Mouse (Mus musculus): Measurements from ENCODE around the gene Zfp131. TPM values are rescaled to one million over a fixed set of nuclear protein-coding genes. Genes with fewer than 3 reads are reported as not detected.

Zfp131 gene
- polyA plus RNA-seq, 1 experiment from 2014 or later: 28.3 TPM

DNA sequence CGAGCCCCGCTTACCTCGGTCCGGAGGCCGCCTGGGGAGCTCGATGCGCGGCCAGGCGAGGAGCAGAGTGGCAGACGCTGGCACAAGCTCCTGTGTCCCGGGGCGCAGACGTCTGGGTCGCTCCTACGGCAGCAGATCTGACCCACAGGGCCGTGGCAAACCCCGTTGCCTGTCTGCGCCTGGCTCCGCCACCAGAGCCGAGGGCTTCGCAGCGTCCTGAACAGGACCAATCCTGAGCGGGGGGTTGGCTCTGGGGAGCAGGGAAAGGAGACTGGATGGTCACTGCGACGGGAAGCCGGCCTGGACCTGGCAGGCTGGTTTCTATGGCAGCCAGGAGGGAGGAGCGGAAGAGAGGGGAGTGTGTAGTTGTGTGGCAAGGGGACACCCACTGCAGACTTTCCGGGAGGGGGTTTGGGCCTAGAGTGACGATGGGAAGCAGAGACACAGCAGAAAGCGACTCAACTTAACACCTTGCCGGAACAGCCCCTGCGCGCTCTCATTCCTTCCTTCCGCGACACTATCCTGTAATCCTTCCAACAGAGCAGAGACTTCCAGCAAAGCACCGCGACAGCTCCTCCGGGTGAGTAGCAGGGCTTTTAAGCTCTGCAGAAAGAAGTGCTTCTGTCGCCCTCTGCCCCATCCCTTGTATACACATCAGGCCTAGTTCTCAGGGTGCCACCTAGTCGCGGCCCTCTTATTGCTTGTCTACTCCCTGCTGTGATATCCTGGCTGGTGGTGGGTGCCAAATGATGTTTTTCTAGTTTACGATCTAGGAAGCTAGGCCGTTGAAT, 34.8 kb downstream of the Zfp131 start, which contains the start of gene Nim1k:
Gene Nim1k, minus strand, starts transcription at position 202 of the 791 bp plus-strand sequence.
- Histone ChIP-seq H3K36me3 (ENCODE audit: insufficient read depth, low read length) (no peaks in the 10 kb centered on the region), H3K4me2 (replicated peaks; ENCODE audit: low read depth, low read length) (peak within 1 kb of the TSS; percentile 95), H3K9me3 (ENCODE audit: low read length) (no peaks in the 10 kb centered on the region), H3K27ac (ENCODE audit: low read length) (peak within 1 kb of the TSS; percentile 64), H3K27me3 (ENCODE audit: insufficient read depth, low read length) (no peaks in the 10 kb centered on the region), H3K4me3 (ENCODE audit: low read length) (peak within 1 kb of the TSS; percentile 68), H3K9ac (replicated peaks; ENCODE audit: low read length) (peak within 1 kb of the TSS; percentile 72), H3K4me1 (ENCODE audit: insufficient read depth, low read length) (peaks cover 12% of the 10 kb centered on the region)
- ATAC-seq (ENCODE audit: low FRiP score, low TSS enrichment): peak; percentile 98
- WGBS: under 1% methylated on average over 43 of the region's 43 CpGs

DNA sequence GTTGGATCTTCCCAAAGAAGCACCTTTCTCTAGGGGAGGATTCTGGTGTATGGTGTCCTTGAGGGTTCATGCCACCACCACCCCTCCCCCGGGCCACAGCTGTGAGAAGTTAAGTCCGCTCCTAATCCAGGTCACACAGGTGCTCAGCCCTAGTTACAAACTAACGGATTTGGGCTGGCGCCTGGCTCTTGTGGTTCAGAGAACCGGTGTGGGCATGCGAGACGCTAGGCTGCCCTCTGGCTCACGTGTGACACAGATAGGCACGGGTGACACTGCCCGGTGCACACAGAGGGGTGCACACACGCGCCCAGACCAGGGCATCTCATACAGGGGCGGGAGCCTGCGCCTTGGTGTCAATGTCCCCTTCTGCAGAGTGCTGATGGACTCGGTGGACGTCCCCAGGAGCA, 35.5 kb downstream of the Zfp131 start:
- peak overlapping the region; percentile 43; the same call in 1 of the 2 replicates for H3K27ac ChIP-seq (ENCODE audit: low read length)
- peak overlapping the region; percentile 72 for H3K9ac ChIP-seq (replicated peaks; ENCODE audit: low read length)
- H3K9me3 ChIP-seq (ENCODE audit: low read length): no peaks in the 10 kb centered on the region
- peak overlapping the region; percentile 95 for H3K4me2 ChIP-seq (replicated peaks; ENCODE audit: low read depth, low read length)
- H3K36me3 ChIP-seq (ENCODE audit: insufficient read depth, low read length): no peaks in the 10 kb centered on the region
- peaks cover 12% of the 10 kb centered on the region for H3K4me1 ChIP-seq (ENCODE audit: insufficient read depth, low read length)
- no peaks in the 10 kb centered on the region for H3K27me3 ChIP-seq (ENCODE audit: insufficient read depth, low read length)
- peak; percentile 69 for ATAC-seq (ENCODE audit: low FRiP score, low TSS enrichment)
- 2% methylated on average over 16 of the region's 16 CpGs for whole genome bisulfite sequencing
- peak overlapping the region; percentile 68 for H3K4me3 ChIP-seq (ENCODE audit: low read length)

DNA sequence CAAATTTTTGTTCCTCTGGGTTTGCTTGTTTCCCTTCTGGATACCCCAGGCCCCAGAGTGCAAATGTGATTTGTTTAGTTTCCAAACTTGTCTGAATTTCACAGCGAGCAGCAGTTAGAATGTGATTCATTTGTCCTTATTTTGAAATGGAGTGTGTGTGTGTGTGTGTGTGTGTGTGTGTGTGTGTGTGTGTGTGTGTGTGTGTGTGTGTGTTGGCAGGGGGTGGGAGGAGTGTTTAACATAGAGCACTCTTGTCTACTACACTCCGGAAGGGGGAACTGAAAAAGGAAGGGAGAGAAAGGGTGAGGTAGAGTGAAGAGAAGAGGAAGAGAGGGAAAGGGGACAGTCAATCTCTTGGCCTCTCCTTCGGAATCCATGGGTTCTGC, 36.1 kb downstream of the Zfp131 start:
- Histone ChIP-seq H3K4me1 (ENCODE audit: insufficient read depth, low read length) (peaks cover 12% of the 10 kb centered on the region), H3K4me2 (replicated peaks; ENCODE audit: low read depth, low read length) (peak overlapping the region; percentile 95), H3K4me3 (ENCODE audit: low read length) (peak overlapping the region; percentile 68; the same call in 1 of the 2 replicates), H3K9ac (replicated peaks; ENCODE audit: low read length) (peak overlapping the region; percentile 72; the same call in 1 of the 2 replicates), H3K36me3 (ENCODE audit: insufficient read depth, low read length) (no peaks in the 10 kb centered on the region), H3K9me3 (ENCODE audit: low read length) (no peaks in the 10 kb centered on the region), H3K27ac (ENCODE audit: low read length) (no peak overlapping the region), H3K27me3 (ENCODE audit: insufficient read depth, low read length) (no peaks in the 10 kb centered on the region)
- ATAC-seq (ENCODE audit: low FRiP score, low TSS enrichment): no peak
- WGBS: 29% methylated on average over 3 of the region's 3 CpGs

DNA sequence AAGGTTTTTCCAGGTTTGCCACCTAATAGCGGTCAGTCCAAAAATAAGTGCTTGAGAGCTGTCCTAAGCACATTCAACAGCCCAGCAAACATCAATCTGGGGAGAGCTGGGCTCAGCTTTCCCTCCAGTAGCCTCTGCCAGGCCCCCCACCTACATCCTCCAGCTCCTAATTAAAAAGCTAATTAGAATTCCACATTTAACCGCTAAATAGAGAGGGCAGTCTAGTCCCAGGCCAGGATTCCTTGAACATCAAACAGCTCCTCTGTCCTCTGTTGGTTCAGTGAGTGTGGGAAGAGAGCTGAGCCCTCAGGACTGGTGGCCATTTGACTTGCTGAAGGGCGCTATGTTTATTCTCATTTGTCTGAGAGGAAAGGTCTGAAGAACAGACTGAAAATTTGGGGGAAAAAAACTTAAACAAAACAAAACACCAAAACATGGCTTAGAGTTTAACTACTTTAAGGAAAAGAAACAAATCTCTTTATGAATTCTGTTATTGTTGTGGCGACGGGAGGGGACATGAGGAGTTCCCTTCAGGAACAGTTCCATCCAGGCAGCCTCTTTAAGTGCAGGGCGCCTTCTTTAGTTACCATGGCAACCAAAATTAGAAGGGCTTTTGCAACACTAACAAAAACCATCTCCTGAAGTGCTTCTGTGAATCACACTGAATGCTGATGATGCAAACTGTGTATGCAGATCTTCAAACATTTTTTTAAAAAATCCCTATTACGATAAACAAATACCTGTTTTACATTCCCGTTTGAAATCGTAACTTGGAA, 36.6 kb downstream of the Zfp131 start:
- Histone ChIP-seq H3K27ac (ENCODE audit: low read length) (no peak overlapping the region), H3K4me1 (ENCODE audit: insufficient read depth, low read length) (peaks cover 12% of the 10 kb centered on the region), H3K9me3 (ENCODE audit: low read length) (no peaks in the 10 kb centered on the region), H3K9ac (replicated peaks; ENCODE audit: low read length) (no peak overlapping the region), H3K4me2 (replicated peaks; ENCODE audit: low read depth, low read length) (no peak overlapping the region), H3K4me3 (ENCODE audit: low read length) (no peak overlapping the region), H3K27me3 (ENCODE audit: insufficient read depth, low read length) (no peaks in the 10 kb centered on the region), H3K36me3 (ENCODE audit: insufficient read depth, low read length) (no peaks in the 10 kb centered on the region)
- no peak for ATAC-seq (ENCODE audit: low FRiP score, low TSS enrichment)
- WGBS: 62% methylated on average over 9 of the region's 9 CpGs

DNA sequence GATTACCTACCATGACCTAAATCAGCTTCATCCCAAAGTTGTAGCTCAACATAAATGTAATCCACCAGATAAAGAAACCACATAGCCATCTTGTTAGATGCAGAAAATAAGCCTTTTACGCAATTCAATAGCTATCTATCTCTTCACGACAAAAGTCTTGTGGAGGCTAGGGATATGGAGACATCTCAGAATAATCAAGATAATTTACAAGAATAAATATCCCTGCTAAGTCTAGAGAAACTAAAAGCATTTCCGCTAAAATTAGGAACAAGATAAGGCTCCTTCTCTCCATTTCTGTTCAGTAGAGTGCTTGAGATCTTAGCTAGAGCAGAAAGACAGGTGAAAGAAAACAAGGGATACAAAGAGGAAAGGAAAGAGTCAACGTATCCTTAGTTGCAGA, 43.8 kb downstream of the Zfp131 start:
- no peak for ATAC-seq (ENCODE audit: low FRiP score, low TSS enrichment)
- H3K4me2 ChIP-seq (replicated peaks; ENCODE audit: low read depth, low read length): no peak overlapping the region
- H3K4me3 ChIP-seq (ENCODE audit: low read length): no peak overlapping the region
- no peaks in the 10 kb centered on the region for H3K9me3 ChIP-seq (ENCODE audit: low read length)
- H3K27me3 ChIP-seq (ENCODE audit: insufficient read depth, low read length): no peaks in the 10 kb centered on the region
- H3K4me1 ChIP-seq (ENCODE audit: insufficient read depth, low read length): peaks cover 1% of the 10 kb centered on the region; the same call in 1 of the 2 replicates
- 88% methylated on average over 4 of the region's 4 CpGs for WGBS
- H3K27ac ChIP-seq (ENCODE audit: low read length): no peak overlapping the region
- H3K9ac ChIP-seq (replicated peaks; ENCODE audit: low read length): no peak overlapping the region
- no peaks in the 10 kb centered on the region for H3K36me3 ChIP-seq (ENCODE audit: insufficient read depth, low read length)

DNA sequence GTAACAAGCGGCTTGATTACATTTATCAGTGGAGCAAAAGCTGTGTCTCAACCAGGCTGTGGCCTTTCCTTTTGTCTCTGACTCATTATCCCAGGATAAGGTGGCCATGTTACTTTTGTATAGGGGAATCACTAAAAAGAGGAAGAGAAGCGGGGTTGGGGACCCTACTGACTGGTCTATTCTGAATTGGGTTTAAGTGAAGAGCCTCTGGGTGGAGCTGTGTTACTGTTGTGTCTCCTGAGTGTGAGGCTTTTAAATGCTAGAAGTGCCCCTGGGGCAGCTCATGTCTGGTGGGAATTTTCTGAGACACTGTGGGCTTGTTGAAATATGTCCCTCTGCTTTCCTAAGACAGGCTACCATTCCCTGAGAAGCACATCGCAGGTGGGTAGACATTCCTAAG, 47.2 kb downstream of the Zfp131 start:
- Histone ChIP-seq H3K9me3 (ENCODE audit: low read length) (no peaks in the 10 kb centered on the region), H3K4me2 (replicated peaks; ENCODE audit: low read depth, low read length) (no peak overlapping the region), H3K27ac (ENCODE audit: low read length) (no peak overlapping the region), H3K36me3 (ENCODE audit: insufficient read depth, low read length) (no peaks in the 10 kb centered on the region), H3K27me3 (ENCODE audit: insufficient read depth, low read length) (no peaks in the 10 kb centered on the region), H3K9ac (replicated peaks; ENCODE audit: low read length) (no peak overlapping the region), H3K4me1 (ENCODE audit: insufficient read depth, low read length) (peaks cover 7% of the 10 kb centered on the region; the same call in 1 of the 2 replicates), H3K4me3 (ENCODE audit: low read length) (no peak overlapping the region)
- ATAC-seq (ENCODE audit: low FRiP score, low TSS enrichment): no peak
- WGBS: 78% methylated on average over 3 of the region's 3 CpGs

DNA sequence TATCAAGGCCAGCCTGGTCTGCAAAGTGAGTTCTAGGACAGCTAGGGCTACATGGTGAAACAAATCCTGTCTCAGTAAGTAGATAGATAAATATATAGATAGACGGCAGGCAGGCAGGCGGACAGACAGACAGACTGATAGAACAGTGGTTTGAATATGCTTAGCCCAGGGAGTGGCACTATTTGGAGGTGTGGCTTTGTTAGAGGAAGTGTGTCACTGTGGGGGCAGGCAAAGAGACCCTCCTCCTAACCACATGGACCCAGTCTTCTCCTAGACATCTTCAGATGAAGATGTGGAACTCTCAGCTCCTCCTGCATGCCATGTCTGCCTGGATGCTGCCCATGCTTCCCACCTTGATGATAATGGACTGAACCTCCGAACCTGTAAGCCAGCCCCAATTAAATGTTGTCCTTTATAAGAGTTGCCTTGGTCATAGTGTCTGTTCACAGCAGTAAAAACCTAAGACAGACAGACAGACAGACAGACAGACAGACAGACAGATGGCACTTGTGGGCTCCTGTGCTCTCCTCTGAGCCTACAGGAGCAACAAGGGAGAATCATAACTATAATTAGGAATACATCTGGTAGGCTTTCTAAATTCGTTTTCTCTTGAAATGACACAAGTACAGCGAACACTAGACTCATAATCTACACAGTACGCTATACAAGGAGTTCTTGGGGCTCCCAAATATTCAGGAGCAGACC, 47.8 kb downstream of the Zfp131 start:
- Histone ChIP-seq H3K27me3 (ENCODE audit: insufficient read depth, low read length) (no peaks in the 10 kb centered on the region), H3K4me2 (replicated peaks; ENCODE audit: low read depth, low read length) (no peak overlapping the region), H3K36me3 (ENCODE audit: insufficient read depth, low read length) (no peaks in the 10 kb centered on the region), H3K9ac (replicated peaks; ENCODE audit: low read length) (no peak overlapping the region), H3K4me1 (ENCODE audit: insufficient read depth, low read length) (peaks cover 7% of the 10 kb centered on the region; the same call in 1 of the 2 replicates), H3K27ac (ENCODE audit: low read length) (no peak overlapping the region), H3K4me3 (ENCODE audit: low read length) (no peak overlapping the region), H3K9me3 (ENCODE audit: low read length) (no peaks in the 10 kb centered on the region)
- ATAC-seq (ENCODE audit: low FRiP score, low TSS enrichment): no peak
- WGBS: 86% methylated on average over 6 of the region's 6 CpGs

DNA sequence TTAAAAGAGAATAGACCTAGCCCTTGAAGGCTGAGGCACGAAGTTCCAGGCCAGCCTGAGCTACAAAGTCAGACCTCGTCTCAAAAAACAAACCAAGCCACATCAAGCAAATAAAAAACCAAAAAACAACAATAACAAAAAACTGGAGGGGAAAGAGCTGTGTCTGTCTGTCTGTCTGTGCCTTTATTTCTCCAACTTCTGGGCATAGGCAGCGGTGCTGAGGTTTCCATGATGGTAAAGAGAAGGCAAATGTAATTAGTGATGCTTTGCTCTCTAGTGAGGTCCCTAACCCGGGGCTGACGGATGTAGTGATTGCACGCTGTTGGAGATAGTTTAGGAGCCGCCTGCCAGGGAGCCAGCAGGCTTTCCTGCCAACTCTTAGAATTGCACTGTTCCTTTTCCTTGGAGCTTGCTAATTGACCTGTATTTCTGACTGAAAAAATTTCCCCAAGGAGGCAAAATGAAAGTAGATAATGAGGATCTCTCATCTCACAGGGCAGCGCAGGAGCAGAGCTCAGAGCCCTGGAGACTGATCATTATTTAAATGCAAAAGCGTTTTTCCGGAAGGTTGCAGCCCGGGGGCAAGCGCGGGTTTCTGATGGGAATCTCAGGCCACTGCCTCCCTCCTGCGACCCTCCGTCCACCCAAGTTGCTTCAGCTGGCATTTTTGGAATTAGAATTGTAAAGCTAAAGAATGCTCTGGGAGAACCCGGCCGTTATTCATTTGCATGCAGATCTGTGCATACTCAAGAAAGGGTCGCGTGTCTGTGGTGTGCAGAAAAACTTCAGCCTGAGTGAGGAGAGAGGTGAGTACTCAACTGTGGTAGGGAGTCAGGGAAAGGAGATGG, 49.1 kb downstream of the Zfp131 start:
- no peaks in the 10 kb centered on the region for H3K36me3 ChIP-seq (ENCODE audit: insufficient read depth, low read length)
- 7% methylated on average over 19 of the region's 19 CpGs for WGBS
- peak overlapping the region; percentile 50 for H3K9ac ChIP-seq (replicated peaks; ENCODE audit: low read length)
- no peaks in the 10 kb centered on the region for H3K9me3 ChIP-seq (ENCODE audit: low read length)
- peaks cover 10% of the 10 kb centered on the region for H3K4me1 ChIP-seq (ENCODE audit: insufficient read depth, low read length)
- no peak overlapping the region for H3K27ac ChIP-seq (ENCODE audit: low read length)
- no peaks in the 10 kb centered on the region for H3K27me3 ChIP-seq (ENCODE audit: insufficient read depth, low read length)
- peak overlapping the region; percentile 40 for H3K4me3 ChIP-seq (ENCODE audit: low read length)
- ATAC-seq (ENCODE audit: low FRiP score, low TSS enrichment): no peak
- H3K4me2 ChIP-seq (replicated peaks; ENCODE audit: low read depth, low read length): peak overlapping the region; percentile 58

DNA sequence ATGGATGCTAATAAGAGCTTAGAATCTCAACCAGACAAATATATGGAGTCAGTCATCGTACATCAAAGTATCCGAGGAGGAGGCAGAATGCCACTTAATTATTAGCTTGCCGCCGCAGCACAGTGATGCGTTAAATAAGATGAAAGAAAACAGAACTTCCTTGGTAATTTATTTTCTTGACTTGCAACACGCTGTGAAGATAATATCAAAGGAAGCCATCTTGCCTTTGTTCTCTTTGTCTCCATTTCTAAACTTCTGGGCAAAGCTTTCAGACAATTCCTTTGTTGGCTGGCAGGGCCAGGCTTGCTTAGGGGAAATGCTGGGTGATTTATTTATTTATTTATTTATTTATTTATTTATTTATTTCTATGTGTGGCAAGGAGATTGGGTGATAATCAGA, 59.2 kb downstream of the Zfp131 start:
- no peaks in the 10 kb centered on the region for H3K36me3 ChIP-seq (ENCODE audit: insufficient read depth, low read length)
- H3K4me1 ChIP-seq (ENCODE audit: insufficient read depth, low read length): no peaks in the 10 kb centered on the region
- no peak overlapping the region for H3K27ac ChIP-seq (ENCODE audit: low read length)
- H3K4me2 ChIP-seq (replicated peaks; ENCODE audit: low read depth, low read length): no peak overlapping the region
- ATAC-seq (ENCODE audit: low FRiP score, low TSS enrichment): no peak
- H3K4me3 ChIP-seq (ENCODE audit: low read length): no peak overlapping the region
- no peaks in the 10 kb centered on the region for H3K9me3 ChIP-seq (ENCODE audit: low read length)
- no peaks in the 10 kb centered on the region for H3K27me3 ChIP-seq (ENCODE audit: insufficient read depth, low read length)
- H3K9ac ChIP-seq (replicated peaks; ENCODE audit: low read length): no peak overlapping the region
- WGBS: 24% methylated on average over 6 of the region's 6 CpGs

All from kidney, embryonic 16.5 days (tissue).